Mouse (Mus musculus) MEL-GATA-1-ER (cell line): ENCODE measurements at regions not wholly inside any gene's neighbourhood (a gene's known extent, or its start where the extent isn't known, plus 50 kb on each side); places are given as distances from the start of the nearest gene placed in this dataset.

Experiments
- DNase-seq: peaks from one replicate; pipeline ENCODE4 v3.0.0-alpha.2; 2012; ENCODE audit warnings: low read depth; ENCODE audit errors: extremely low read depth

GRCm38 (mm10) chr15:67902982-67903381 lies 1402.3 kb upstream of the Lrrc6 start:
- peak; percentile 8 for DNase-seq

GRCm38 (mm10) chr15:67901191-67901601 lies 1400.5 kb upstream of the Lrrc6 start:
- DNase-seq, result no peak

GRCm38 (mm10) chr15:67899772-67900171 lies 1399.1 kb upstream of the Lrrc6 start:
- no peak for DNase-seq

- no peak for DNase-seq
Observed at GRCm38 (mm10) chr15:67898959-67899403, 1398.3 kb upstream of the Lrrc6 start.

GRCm38 (mm10) chr15:67892066-67892465 lies 1391.4 kb upstream of the Lrrc6 start:
- no peak for DNase-seq

- DNase-seq, result no peak
Observed at GRCm38 (mm10) chr15:67890612-67891304, 1390.0 kb upstream of the Lrrc6 start.

- no peak for DNase-seq
Observed at GRCm38 (mm10) chr15:67888548-67888947, 1387.8 kb upstream of the Lrrc6 start.

- no peak for DNase-seq
Observed at GRCm38 (mm10) chr15:67855291-67855690, 1354.6 kb upstream of the Lrrc6 start.

- no peak for DNase-seq
Observed at GRCm38 (mm10) chr15:67850118-67850517, 1349.4 kb upstream of the Lrrc6 start.

- DNase-seq, result no peak
Observed at GRCm38 (mm10) chr15:67845707-67846106, 1345.0 kb upstream of the Lrrc6 start.

GRCm38 (mm10) chr15:67840671-67841070 lies 1340.0 kb upstream of the Lrrc6 start:
- DNase-seq, result no peak

- DNase-seq, result no peak
Observed at GRCm38 (mm10) chr15:67825796-67826484, 1325.2 kb upstream of the Lrrc6 start.

GRCm38 (mm10) chr15:67823226-67823625 lies 1322.5 kb upstream of the Lrrc6 start:
- no peak for DNase-seq

- no peak for DNase-seq
Observed at GRCm38 (mm10) chr15:67799871-67800270, 1299.2 kb upstream of the Lrrc6 start.

- no peak for DNase-seq
Observed at GRCm38 (mm10) chr15:67795578-67795977, 1294.9 kb upstream of the Lrrc6 start.

- DNase-seq, result no peak
Observed at GRCm38 (mm10) chr15:67792822-67793221, 1292.1 kb upstream of the Lrrc6 start.

GRCm38 (mm10) chr15:67788587-67788986 lies 1287.9 kb upstream of the Lrrc6 start:
- DNase-seq, result no peak

- peak; percentile 91 for DNase-seq
Observed at GRCm38 (mm10) chr15:67785583-67785982, 1284.9 kb upstream of the Lrrc6 start.

- DNase-seq, result no peak
Observed at GRCm38 (mm10) chr15:67783754-67784153, 1283.0 kb upstream of the Lrrc6 start.

GRCm38 (mm10) chr15:67782505-67782904 lies 1281.8 kb upstream of the Lrrc6 start:
- DNase-seq, result no peak

GRCm38 (mm10) chr15:67780856-67781255 lies 1280.1 kb upstream of the Lrrc6 start:
- no peak for DNase-seq

- no peak for DNase-seq
Observed at GRCm38 (mm10) chr15:67767624-67768023, 1266.9 kb upstream of the Lrrc6 start.

GRCm38 (mm10) chr15:67759221-67759620 lies 1258.5 kb upstream of the Lrrc6 start:
- DNase-seq, result no peak
